Mouse (Mus musculus) liver, embryonic 16.5 days (tissue): ENCODE data around the gene Qsox1. TPM values are rescaled to one million over a fixed set of nuclear protein-coding genes. Genes with fewer than 3 reads are reported as not detected.
A peak's percentile ranks its signal among the peaks of the same experiment; 100 is the strongest.

Experiments used
- ATAC-seq: fragments of 200-750 bp; cut with Nextera tagmentation; 2 replicates; pipeline ENCODE4 v1.8.0; 2017; ENCODE audit warnings: low read depth, mild to moderate bottlenecking, moderate number of reproducible peaks, moderate library complexity
- H3K27ac ChIP-seq: fragments of 300-500 bp; sonication (generic); 2 replicates; pipeline ENCODE4 v1.5.1; 2014; ENCODE audit warnings: mild to moderate bottlenecking, low read length
- H3K27me3 ChIP-seq: fragments of 300-500 bp; sonication (generic); 2 replicates; pipeline ENCODE4 v1.6.1; 2014; ENCODE audit warnings: low read depth, low read length, mixed read lengths; ENCODE audit not compliant: control insufficient read depth, insufficient read depth
- H3K36me3 ChIP-seq: fragments of 300-500 bp; sonication (generic); 2 replicates; pipeline ENCODE4 v1.6.1; 2014; ENCODE audit warnings: mild to moderate bottlenecking; ENCODE audit not compliant: control insufficient read depth, insufficient read depth
- H3K4me1 ChIP-seq: fragments of 300-500 bp; sonication (generic); 2 replicates; pipeline ENCODE4 v1.6.1; 2014; ENCODE audit warnings: low read depth, low read length, mixed read lengths; ENCODE audit not compliant: control insufficient read depth
- H3K4me2 ChIP-seq: fragments of 300-500 bp; sonication (generic); 2 replicates; pipeline ENCODE4 v1.6.1; 2014; ENCODE audit warnings: low read depth, low read length, mixed read lengths
- H3K4me3 ChIP-seq: fragments of 300-500 bp; sonication (generic); 2 replicates; pipeline ENCODE4 v1.5.1; 2014; ENCODE audit warnings: low read depth, mild to moderate bottlenecking, low read length
- H3K9ac ChIP-seq: fragments of 300-500 bp; sonication (generic); 2 replicates; pipeline ENCODE4 v1.6.1; 2014; ENCODE audit warnings: low read depth, low read length
- H3K9me3 ChIP-seq: fragments of 300-500 bp; sonication (generic); replicated peaks from 2 replicates; pipeline ENCODE4 v1.6.1; 2016; ENCODE audit warnings: low read length; ENCODE audit not compliant: control insufficient read depth
- WGBS: fragments of 180-500 bp; shearing (Covaris S2); extraction: QIAGEN DNeasy Blood & Tissue Kit; methylation state at CpG from one replicate; pipeline ENCODE4 v1.1.7; 2014; ENCODE audit not compliant: insufficient replicate concordance; 5-methylcytosine and 5-hydroxymethylcytosine counted together
- polyA plus RNA-seq: library from polyadenylated mRNA; unstranded; fragments of >200 nt; fragmentation: Nextera tagmentation; extraction: Ambion mirVana; gene quantifications from 2 replicates; pipeline ENCODE4 v1.2.1, GENCODE M21; 2015

Qsox1 gene
- polyA plus RNA-seq, 1 experiment from 2014 or later = 51.2 TPM

DNA sequence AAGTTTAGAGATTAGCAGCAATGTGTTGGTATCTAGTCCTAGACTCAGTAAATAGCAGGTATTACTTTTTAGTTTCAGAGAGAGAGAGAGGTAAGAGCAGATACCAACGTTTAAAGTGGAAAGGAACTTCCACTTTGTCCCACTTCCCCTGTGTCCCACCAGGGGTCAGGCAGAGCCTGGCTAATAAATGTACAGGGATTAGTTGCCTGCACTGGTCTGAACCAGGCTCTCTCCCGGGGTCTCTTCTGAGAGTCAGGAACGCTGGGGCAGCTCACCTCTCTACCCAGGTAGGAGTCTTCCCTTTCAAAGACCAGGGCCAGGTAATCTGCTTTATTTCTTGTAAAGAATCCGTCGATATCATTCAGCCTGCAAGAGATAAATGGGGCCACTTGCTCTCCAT is 20.8 kb downstream of the Qsox1 start:
- Histone ChIP-seq H3K9ac (no peak overlapping the region), H3K4me3 (no peak overlapping the region), H3K27ac (no peak overlapping the region), H3K9me3 (no peaks in the 10 kb centered on the region; the same call in 1 of the 2 replicates), H3K36me3 (peaks cover 19% of the 10 kb centered on the region), H3K4me2 (no peak overlapping the region), H3K27me3 (no peaks in the 10 kb centered on the region), H3K4me1 (peaks cover 3% of the 10 kb centered on the region; the same call in 1 of the 2 replicates)
- 42% methylated on average over 5 of the region's 5 CpGs for WGBS
- no peak for ATAC-seq

DNA sequence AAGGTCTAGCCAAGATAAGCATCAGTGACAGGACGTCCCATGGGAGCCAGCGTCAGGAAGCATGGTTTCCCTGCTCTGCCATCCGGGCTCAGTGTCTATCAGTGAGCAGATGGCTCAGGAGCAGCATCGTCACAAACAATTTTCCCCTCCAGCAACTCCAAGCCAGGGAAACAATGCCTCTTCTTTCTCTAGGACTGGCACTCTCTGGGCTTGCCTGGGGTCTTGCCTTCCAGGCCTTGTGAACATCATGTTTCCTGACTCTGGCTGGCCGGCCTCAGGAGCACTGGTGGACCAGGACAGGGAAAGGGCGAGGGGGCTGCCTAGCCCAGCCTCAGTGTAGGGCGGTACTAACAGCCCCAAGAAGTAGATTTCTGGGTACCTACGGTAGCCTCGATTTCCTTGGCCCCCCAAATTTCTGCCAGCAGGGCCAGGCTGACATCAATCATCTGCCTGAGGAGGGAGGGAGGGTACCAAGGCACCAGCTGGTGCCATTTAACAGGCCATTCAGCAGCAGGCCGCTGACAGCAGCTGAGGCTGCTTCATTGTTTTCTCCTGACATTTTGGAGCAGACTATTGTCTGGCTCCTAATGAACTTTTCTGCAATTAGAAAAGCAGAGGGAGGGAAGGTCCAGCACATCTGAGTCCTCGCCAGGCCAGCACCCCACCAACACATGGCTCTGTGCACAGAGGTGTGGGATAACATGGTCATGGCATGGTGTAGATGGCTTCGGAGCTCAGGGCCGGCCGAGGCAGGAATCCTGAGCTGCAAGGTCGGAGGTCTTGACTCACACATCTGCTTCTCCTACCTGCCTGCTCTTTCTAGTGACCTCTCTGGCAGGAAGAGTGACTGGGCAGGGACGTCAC is 22.3 kb downstream of the Qsox1 start:
- no peaks in the 10 kb centered on the region for H3K27me3 ChIP-seq
- 77% methylated on average over 16 of the region's 16 CpGs for WGBS
- peaks cover 21% of the 10 kb centered on the region for H3K36me3 ChIP-seq
- no peak for ATAC-seq
- H3K4me3 ChIP-seq = no peak overlapping the region
- H3K27ac ChIP-seq = no peak overlapping the region
- no peak overlapping the region for H3K4me2 ChIP-seq
- no peak overlapping the region for H3K9ac ChIP-seq
- no peaks in the 10 kb centered on the region for H3K4me1 ChIP-seq
- no peaks in the 10 kb centered on the region; the same call in 1 of the 2 replicates for H3K9me3 ChIP-seq

DNA sequence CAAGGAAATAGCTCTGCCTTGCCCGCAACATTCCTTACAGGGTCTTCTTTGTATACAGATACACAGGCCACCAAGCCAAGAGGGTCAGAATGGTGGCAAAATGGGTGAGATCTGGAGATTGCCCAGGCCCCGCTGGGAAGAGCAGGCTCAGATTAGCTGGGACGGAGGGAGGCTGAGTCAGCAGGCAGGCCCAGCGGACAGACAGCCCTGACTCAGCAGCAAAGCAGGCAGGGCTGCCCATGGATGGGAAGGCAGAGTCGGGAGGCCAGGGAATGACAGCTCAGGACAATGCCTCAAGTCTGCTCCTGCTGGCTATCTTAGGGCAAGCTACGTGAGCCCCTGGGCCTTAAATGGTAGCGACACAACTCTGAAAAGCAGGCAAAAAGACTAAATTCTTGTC is 26.8 kb downstream of the Qsox1 start:
- WGBS = 71% methylated on average over 7 of the region's 7 CpGs
- Histone ChIP-seq H3K9ac (no peak overlapping the region), H3K4me3 (no peak overlapping the region), H3K9me3 (no peaks in the 10 kb centered on the region; the same call in 1 of the 2 replicates), H3K27me3 (no peaks in the 10 kb centered on the region), H3K36me3 (peaks cover 26% of the 10 kb centered on the region), H3K4me2 (no peak overlapping the region), H3K27ac (no peak overlapping the region), H3K4me1 (peaks cover 2% of the 10 kb centered on the region; the same call in 1 of the 2 replicates)
- no peak for ATAC-seq

DNA sequence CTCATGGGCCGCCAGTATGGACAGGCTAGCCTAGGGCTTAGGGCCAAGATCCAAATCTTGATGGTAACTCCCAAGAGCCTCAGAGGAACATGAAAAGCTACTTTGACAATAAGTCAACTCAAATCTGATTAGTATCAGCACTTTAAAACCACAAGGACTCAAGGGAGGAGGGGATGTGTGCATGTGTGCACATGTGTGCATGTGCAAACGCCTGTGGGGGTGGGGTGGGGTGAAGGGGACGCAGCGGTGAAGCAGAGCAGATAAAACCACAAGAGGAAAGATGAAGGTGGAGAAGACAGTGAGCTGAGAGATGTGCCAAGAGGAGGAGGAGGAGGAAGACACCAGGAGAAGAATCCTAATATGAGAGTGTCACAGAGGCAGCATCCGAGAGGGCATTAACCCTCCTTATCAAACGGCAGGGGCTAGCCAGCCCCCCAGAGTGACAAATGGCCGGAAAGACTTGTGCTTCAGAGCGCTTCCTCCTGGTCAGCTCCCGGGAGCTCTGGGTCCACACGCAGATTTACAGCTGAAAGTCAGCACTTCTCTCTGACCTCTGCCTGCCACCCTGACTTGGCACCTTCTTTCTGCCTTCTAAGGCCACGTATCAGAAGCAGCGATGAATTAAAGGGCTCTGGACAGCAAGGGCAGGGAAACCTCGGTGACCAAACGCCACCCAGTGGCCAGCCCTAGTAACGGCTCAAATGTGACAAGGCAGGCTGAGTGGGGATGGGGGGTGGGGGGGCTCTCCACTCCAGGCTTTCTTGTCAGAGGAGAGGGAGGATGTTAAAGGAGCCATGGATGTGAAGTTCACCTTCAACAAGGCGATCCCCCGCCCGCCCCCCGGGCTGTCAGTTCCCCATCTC is 28.1 kb downstream of the Qsox1 start:
- H3K9me3 ChIP-seq = no peaks in the 10 kb centered on the region; the same call in 1 of the 2 replicates
- H3K36me3 ChIP-seq = peaks cover 26% of the 10 kb centered on the region
- H3K4me3 ChIP-seq = no peak overlapping the region
- 21% methylated on average over 19 of the region's 19 CpGs for WGBS
- ATAC-seq = no peak
- H3K27ac ChIP-seq = no peak overlapping the region
- no peak overlapping the region for H3K4me2 ChIP-seq
- no peaks in the 10 kb centered on the region for H3K27me3 ChIP-seq
- peaks cover 2% of the 10 kb centered on the region; the same call in 1 of the 2 replicates for H3K4me1 ChIP-seq
- no peak overlapping the region for H3K9ac ChIP-seq

DNA sequence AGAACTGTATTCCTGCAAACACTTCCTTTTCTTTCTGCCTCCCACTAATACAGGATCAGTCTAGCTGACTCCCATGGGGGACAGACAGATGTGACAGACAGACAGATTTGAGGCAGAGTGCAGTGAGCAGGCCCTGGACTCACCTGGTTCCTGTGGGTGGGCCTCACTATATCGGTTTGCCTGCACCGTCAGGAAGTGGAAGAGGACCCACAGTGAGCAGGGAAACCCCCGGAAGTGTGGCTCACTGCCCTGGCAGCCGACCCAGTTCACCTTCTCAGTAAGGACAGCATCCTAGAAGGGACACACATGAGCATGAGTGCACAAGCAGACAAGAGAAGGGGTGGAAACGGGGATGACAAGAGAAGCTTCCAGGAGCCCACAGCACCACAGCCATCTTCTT is 30.3 kb downstream of the Qsox1 start:
- H3K36me3 ChIP-seq = peaks cover 15% of the 10 kb centered on the region
- no peak overlapping the region for H3K4me3 ChIP-seq
- no peak overlapping the region for H3K4me2 ChIP-seq
- H3K4me1 ChIP-seq = peaks cover 2% of the 10 kb centered on the region; the same call in 1 of the 2 replicates
- no peaks in the 10 kb centered on the region for H3K27me3 ChIP-seq
- no peaks in the 10 kb centered on the region for H3K9me3 ChIP-seq
- ATAC-seq = no peak
- H3K9ac ChIP-seq = no peak overlapping the region
- no peak overlapping the region for H3K27ac ChIP-seq
- WGBS = 43% methylated on average over 5 of the region's 5 CpGs

DNA sequence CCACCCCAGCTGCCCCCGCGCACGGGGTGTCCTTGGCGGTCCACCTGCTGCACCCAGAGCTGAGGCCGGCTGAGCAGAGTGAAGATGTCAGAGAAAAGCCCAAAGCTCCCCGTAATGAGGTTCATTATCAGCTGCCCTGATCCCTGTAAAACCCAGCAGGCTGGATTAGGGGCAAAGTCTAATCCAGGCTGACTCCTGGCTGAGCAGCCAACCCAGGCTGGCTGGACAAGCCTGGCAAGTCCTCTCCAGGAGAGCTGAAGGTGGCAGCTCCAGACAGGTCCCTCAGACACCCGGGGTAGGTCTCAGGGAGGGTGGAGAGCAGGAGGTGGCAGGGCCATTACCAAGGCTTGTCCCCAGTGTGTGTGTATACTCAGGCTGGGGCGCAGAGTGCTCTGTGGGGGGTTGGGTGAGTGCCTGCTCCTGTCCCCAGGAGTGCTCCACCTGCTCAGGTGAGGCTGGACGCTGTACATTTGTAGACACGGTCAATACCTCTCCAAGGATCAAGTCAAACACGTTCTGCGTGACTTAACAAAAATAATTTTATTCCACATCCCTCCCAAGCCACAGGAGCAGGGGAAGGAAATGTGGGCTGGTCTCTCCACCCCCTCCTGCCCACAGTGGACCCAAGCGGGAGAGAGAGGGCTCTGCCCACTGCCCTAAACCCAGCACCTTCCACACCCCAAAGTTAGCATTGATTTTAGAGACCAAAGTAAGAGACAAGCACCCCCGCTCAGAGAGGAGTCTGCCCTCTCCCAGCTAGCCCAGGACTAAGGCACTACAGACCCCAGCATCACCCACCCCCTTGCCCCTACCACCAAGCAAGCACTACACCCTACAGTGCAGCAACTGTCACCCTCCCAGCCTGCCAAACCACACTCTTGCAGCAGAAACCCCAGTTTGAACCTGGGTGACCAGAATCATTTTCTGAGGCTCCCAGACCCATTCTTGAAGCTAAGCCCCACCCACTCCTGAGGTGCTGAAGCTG is 34.8 kb downstream of the Qsox1 start:
- Histone ChIP-seq H3K4me3 (no peak overlapping the region), H3K27me3 (no peaks in the 10 kb centered on the region), H3K4me1 (no peaks in the 10 kb centered on the region; the same call in 1 of the 2 replicates), H3K27ac (no peak overlapping the region), H3K9me3 (no peaks in the 10 kb centered on the region), H3K36me3 (peaks cover 12% of the 10 kb centered on the region), H3K4me2 (no peak overlapping the region), H3K9ac (no peak overlapping the region)
- ATAC-seq = peak; percentile 66
- WGBS = 54% methylated on average over 14 of the region's 14 CpGs

DNA sequence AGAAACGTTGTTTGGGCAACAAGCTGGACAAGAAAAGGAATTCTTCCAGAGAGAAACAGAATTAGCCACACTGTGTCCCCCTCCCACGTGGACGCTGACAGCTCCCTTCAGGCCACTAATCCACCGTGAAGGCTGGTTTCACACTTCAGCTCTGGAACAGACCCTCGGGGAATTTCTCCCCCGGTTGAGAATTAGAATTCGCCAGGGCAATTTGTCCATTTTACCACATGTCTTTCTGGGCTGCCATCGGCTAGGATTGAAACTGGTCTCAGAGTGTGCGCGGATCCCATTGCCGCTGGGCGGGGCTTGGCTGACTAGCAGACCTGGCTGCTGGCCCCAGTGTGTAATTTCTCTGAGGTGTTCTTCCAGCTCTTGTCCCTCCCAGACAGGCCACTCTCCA is 53.5 kb downstream of the Qsox1 start:
- no peak overlapping the region for H3K27ac ChIP-seq
- H3K9ac ChIP-seq = no peak overlapping the region
- WGBS = 68% methylated on average over 12 of the region's 12 CpGs
- H3K4me3 ChIP-seq = no peak overlapping the region
- H3K4me1 ChIP-seq = no peaks in the 10 kb centered on the region
- H3K36me3 ChIP-seq = no peaks in the 10 kb centered on the region
- no peaks in the 10 kb centered on the region for H3K9me3 ChIP-seq
- ATAC-seq = no peak
- no peak overlapping the region for H3K4me2 ChIP-seq
- no peaks in the 10 kb centered on the region for H3K27me3 ChIP-seq

DNA sequence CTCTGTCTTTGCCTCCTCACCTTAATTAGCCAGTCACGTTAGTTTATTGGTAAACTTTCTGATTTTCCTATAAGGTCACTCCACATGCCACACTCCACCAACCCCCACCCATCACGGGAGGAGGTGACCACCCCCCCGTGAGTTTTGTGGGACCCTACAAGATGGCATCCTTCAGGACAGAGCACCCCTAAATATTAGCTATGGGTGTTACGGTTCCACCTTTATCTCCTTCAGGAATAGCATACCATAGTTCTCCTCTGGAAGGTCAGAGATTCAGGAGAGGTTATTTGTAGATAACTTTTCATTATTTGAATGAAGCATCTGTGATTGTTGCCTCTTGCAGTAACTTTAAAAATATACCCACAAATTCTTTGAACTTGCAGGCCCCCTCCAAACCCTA is 54.0 kb downstream of the Qsox1 start:
- no peak overlapping the region for H3K9ac ChIP-seq
- no peak overlapping the region for H3K4me2 ChIP-seq
- ATAC-seq = no peak
- 59% methylated on average over 4 of the region's 4 CpGs for WGBS
- H3K4me3 ChIP-seq = no peak overlapping the region
- H3K9me3 ChIP-seq = no peaks in the 10 kb centered on the region
- peaks cover 2% of the 10 kb centered on the region for H3K27me3 ChIP-seq
- H3K36me3 ChIP-seq = no peaks in the 10 kb centered on the region
- no peaks in the 10 kb centered on the region for H3K4me1 ChIP-seq
- H3K27ac ChIP-seq = no peak overlapping the region
